14 mouse cellular contexts compared by ENCODE assay signal in the genomic region with DNA sequence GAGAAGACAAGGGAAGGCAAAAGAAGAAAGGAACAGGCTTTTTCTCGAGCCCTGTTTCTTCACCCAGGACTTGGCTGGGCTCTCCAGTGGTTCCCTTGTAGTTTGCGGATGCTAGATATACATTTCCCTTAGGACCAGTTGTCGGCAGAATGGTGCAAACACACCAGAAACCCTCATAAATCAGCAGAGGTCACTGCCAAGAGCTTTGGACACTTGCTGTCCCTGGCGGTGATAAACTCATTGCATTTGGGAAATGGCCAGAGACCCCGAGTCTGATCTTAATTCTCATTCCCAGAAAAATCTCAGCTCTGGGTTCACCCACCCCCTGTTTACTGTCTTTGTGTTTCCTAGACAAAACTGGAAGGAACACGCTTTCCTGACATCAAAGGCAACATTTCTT.
"Had no signal": no experiment of that assay in that cellular context is flagged by ENCODE, and none has a peak within 500 bp of the region (broad histone marks: within the 10 kb centered on the region; RNA-seq: fewer than 3 reads in every experiment).

No protein-coding gene starts in this region.

- H3K27me3 ChIP-seq: limb, embryonic 13.5 days; midbrain, embryonic 15.5 days; neural tube, embryonic 12.5 days; stomach, embryonic 15.5 days had no signal

- H3K4me2 ChIP-seq: limb, embryonic 13.5 days; midbrain, embryonic 15.5 days; neural tube, embryonic 12.5 days; stomach, embryonic 15.5 days had no signal

- H3K27ac ChIP-seq: limb, embryonic 13.5 days; liver, embryonic 14.5 days; midbrain, embryonic 15.5 days; neural tube, embryonic 12.5 days; stomach, embryonic 15.5 days had no signal

- H3K4me1 ChIP-seq: limb, embryonic 13.5 days; neural tube, embryonic 12.5 days; stomach, embryonic 15.5 days had no signal

- ATAC-seq: intestine, embryonic 16.5 days; midbrain, embryonic 15.5 days had no signal

- H3K9me3 ChIP-seq: limb, embryonic 13.5 days; midbrain, embryonic 15.5 days; neural tube, embryonic 12.5 days; stomach, embryonic 15.5 days had no signal

- H3K4me3 ChIP-seq: limb, embryonic 13.5 days; midbrain, embryonic 15.5 days; neural tube, embryonic 12.5 days; stomach, embryonic 15.5 days had no signal

- DNase-seq: left cerebral cortex, postnatal 4 days; lung, adult 18-20 months; lung, postnatal 10 days; lung, postnatal 4 days; retina, postnatal 1 day; right cerebral cortex, postnatal 4 days; spleen, adult 18-20 months; thymus, postnatal 36 days had no signal

- H3K36me3 ChIP-seq: limb, embryonic 13.5 days; midbrain, embryonic 15.5 days; neural tube, embryonic 12.5 days; stomach, embryonic 15.5 days had no signal

- H3K9ac ChIP-seq: limb, embryonic 13.5 days; liver, embryonic 14.5 days; midbrain, embryonic 15.5 days; neural tube, embryonic 12.5 days; stomach, embryonic 15.5 days had no signal
